Mouse (Mus musculus) T-helper 17 cell (primary cell): ENCODE measurements around the gene Aurkb.

Experiments used
- in situ Hi-C, 2 experiments: fragments of 300-600 bp; cut with MboI, MseI; formaldehyde crosslinking; loops; 1 replicate in 1 of 2; 2 replicates in 1 of 2; pipeline ENCODE4 v1.15.1; 2025; ENCODE audit warnings: high pct_unique_total_duplicates in 2 of 2

Aurkb gene

GRCm38 (mm10) chr11:69095511-69096231 lies 50.2 kb downstream of the Aurkb start:
- in situ Hi-C loops: loop anchor here in 1 of 2 experiments (10.0 to 25.0 kb wide), 3 partner anchors 191 to 1567 kb away; partner anchors contain the start of genes Eno3, Kdm6b, Pfn1 and Rpl26

DNA sequence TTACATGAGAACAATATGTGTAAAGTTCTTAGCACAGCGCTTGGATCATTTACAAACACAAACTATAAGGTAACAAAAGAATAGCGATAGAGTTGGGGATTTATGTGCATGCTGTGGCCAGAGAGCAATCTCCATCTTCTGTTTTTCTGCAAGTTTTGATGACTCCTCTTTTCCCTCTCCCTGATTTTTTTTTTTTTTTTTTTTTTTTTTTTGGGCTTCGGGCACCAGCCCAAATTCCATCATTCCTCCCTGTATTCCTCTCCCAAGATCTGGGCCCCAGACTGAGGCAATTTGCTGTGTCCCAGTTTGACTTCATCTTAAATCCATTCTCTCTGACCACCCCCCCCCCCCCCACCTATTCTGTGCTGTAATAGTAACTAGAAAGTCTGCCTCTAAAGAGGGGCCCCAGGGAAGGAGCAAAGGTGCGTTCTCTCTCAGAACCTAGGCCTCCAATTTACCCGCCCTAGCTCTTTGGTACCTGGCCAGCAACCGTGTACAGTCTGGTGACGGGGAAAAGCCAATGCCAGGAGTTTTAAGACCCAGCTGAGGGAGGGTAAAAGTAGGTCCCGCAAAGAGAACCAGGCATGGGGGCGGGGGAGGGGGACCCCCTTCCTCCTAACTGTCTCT lies 51.0 kb downstream of the Aurkb start:
- in situ Hi-C loops: loop anchor here in 1 of 2 experiments (10.0 to 25.0 kb wide), 3 partner anchors 192 to 1566 kb away; partner anchors contain the start of genes Eno3, Kdm6b, Pfn1 and Rpl26

DNA sequence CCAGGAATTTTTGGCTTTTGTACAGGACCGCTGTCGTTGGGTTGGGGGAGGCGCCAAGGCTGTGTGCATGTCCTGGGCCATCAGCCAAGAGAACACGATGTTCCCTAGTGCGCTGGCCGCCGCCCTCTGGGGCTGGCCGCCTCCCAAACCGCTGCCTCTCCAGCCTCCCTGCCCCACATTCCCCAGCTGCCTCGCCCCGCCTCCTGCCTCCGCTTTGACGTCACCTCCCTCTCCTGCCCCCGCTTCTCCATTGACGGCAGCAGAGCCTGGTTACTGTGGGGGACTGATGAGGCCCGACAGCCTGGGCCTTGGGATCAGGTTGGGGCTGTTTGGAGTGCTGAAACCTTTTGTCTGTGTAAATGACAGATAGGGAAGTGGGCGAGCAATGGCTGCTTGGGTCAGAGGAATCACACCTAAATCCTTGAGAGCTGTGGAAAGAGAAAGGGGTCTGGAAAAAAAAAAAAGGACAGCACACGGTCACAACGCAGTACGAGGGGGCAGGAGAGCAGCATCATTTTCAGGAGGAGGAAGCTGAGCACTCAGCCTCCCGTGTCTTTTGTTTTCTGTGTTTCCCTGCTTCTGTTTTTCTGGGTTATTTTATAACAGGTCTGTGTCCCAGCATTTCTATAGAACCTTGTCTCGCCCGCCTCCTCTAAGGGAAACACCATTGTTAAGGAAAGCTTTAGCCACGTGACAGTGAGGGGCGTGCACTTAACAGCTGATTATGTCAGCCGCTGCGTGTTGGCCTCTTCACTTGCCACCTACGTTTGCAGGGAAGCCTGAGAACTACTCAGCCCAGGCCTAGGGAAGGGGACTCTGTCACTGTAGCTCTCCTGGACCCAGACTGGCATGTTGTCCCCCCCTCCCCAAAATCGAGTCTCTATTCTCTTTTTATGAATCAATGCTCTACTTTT lies 51.8 kb downstream of the Aurkb start:
- in situ Hi-C loops: loop anchor here in 1 of 2 experiments (10.0 to 25.0 kb wide), 3 partner anchors 192 to 1565 kb away; partner anchors contain the start of genes Eno3, Kdm6b, Pfn1 and Rpl26

DNA sequence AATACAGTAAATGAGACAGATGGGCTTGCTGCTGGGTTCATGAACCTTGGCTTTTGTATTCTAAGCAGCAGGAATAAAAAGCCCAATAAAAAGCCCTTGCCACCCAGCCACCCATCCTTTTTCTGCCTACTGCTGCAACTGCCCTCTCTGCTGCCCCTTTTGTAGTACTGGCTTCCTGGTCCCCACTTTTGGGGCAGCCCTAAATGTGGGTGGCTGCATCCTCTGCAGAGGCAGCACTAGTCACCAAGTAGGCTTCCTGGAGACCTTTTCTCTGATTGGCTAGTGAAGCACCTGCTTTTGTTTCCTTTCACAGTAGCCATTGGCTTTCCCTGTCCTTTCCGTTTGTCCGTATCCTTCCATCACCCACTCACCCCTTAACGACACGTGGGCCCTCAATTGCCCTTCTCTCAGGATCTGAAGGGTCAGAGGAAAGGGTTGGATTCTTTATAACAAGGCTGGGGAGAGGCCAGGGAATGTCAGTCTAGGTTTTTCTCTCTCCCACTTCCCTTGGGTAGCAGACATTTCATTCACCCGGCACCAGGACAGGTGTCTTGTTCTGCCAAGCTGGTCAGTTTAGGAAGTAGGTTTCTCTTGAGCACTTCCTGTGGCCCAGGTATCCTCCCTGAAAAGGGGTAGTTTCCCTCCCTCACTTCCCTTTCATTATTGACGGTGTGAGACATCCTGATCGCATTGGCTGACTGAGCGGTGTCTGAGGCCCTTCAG lies 52.8 kb downstream of the Aurkb start:
- in situ Hi-C loops: loop anchor here in 1 of 2 experiments (10.0 to 25.0 kb wide), 3 partner anchors 193 to 1564 kb away; partner anchors contain the start of genes Eno3, Kdm6b, Pfn1 and Rpl26

GRCm38 (mm10) chr11:69098762-69099091 lies 53.3 kb downstream of the Aurkb start:
- in situ Hi-C loops: loop anchor here in 1 of 2 experiments (10.0 to 25.0 kb wide), 3 partner anchors 194 to 1564 kb away; partner anchors contain the start of genes Eno3, Kdm6b, Pfn1 and Rpl26

DNA sequence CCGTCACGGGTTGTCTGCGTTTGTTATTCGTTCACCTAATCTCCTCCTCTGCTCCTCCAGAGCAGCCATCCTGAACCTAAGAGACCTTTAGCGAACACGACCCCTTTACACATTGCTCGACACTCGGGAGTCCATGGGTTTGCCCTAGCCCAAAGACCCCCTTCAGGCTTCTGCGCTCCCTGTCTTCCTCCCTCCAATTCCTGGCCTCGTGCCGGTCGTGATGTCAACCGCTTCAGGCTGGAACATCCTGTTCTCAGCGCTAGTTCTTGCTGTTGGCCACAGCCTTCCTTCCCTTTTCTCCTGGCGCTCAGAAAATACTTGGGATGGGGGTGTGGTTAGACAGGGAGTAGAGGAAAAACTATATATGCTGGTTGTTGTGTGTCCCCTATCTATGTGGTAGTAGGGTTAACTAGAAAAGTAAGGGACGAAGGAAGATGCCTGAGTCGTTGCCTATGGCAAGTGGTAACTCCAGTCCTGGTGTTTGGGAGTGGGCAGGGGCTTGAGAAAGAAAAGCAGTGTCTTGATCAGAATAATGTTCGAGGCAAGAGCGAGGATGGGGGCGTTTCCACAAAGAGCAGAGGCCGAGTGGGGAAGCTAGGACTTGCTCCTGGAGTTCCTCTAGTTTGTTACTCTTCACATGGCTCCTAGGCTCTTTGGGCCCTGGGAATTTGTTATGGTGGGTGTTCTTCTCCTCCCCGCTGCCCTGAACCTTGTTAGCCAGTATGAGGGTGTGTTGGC lies 53.9 kb downstream of the Aurkb start:
- in situ Hi-C loops: loop anchor here in 1 of 2 experiments (10.0 to 25.0 kb wide), 3 partner anchors 195 to 1563 kb away; partner anchors contain the start of genes Eno3, Kdm6b, Pfn1 and Rpl26

GRCm38 (mm10) chr11:69099915-69100345 lies 54.5 kb downstream of the Aurkb start:
- in situ Hi-C loops: loop anchor here (5.0 to 25.0 kb wide), 6 partner anchors 195 to 1562 kb away; partner anchors contain the start of genes Acadvl (in 1 of the 2), Dlg4 (in 1 of the 2), Eif4a1 (in 1 of the 2) and Eno3 (in 1 of the 2)

GRCm38 (mm10) chr11:69100639-69101360 lies 55.4 kb downstream of the Aurkb start:
- in situ Hi-C loops: loop anchor here (5.0 to 10.0 kb wide), 3 partner anchors 572 to 914 kb away; partner anchors contain the start of genes Acadvl (in 1 of the 2), Dlg4 (in 1 of the 2), Eif4a1 (in 1 of the 2) and Polr2a (in 1 of the 2)
